Mouse (Mus musculus) embryonic facial prominence, embryonic 12.5 days (tissue): Measurements from ENCODE around the gene Npm1. TPM values are rescaled to one million over a fixed set of nuclear protein-coding genes. Genes with fewer than 3 reads are reported as not detected.

Experiments used
- ATAC-seq: fragments of 200-750 bp; cut with Nextera tagmentation; 2 replicates; pipeline ENCODE4 v1.8.0; 2017; ENCODE audit not compliant: insufficient number of reproducible peaks, insufficient read depth, low FRiP score, low TSS enrichment
- H3K27ac ChIP-seq: fragments of 300-500 bp; sonication (generic); 2 replicates; pipeline ENCODE4 v1.5.1; 2016; ENCODE audit warnings: mild to moderate bottlenecking
- H3K27me3 ChIP-seq: fragments of 300-500 bp; sonication (generic); 2 replicates; pipeline ENCODE4 v1.6.1; 2016; ENCODE audit warnings: mild to moderate bottlenecking, moderate library complexity
- H3K36me3 ChIP-seq: fragments of 300-500 bp; sonication (generic); 2 replicates; pipeline ENCODE4 v1.6.1; 2016; ENCODE audit warnings: mild to moderate bottlenecking
- H3K4me1 ChIP-seq: fragments of 300-500 bp; sonication (generic); 2 replicates; pipeline ENCODE4 v1.6.1; 2016
- H3K4me2 ChIP-seq: fragments of 300-500 bp; sonication (generic); replicated peaks from 2 replicates; pipeline ENCODE4 v1.6.1; 2016; ENCODE audit warnings: mild to moderate bottlenecking, moderate library complexity
- H3K4me3 ChIP-seq: fragments of 300-500 bp; sonication (generic); 2 replicates; pipeline ENCODE4 v1.5.1; 2016; ENCODE audit warnings: mild to moderate bottlenecking
- H3K9ac ChIP-seq: fragments of 300-500 bp; sonication (generic); 2 replicates; pipeline ENCODE4 v1.6.1; 2016; ENCODE audit warnings: mild to moderate bottlenecking, moderate library complexity
- H3K9me3 ChIP-seq: fragments of 300-500 bp; sonication (generic); 2 replicates; pipeline ENCODE4 v1.6.1; 2016; ENCODE audit warnings: mild to moderate bottlenecking, moderate library complexity
- WGBS: fragments of 180-500 bp; shearing (Covaris S2); methylation state at CpG from one replicate; pipeline ENCODE4 v1.1.7; 2016; 5-methylcytosine and 5-hydroxymethylcytosine counted together
- polyA plus RNA-seq: library from polyadenylated mRNA; unstranded; fragments of >200 nt; fragmentation: Nextera tagmentation; extraction: Ambion mirVana; gene quantifications from 2 replicates; pipeline ENCODE4 v1.2.1, GENCODE M21; 2016

Npm1 gene
- polyA plus RNA-seq, 1 experiment from 2014 or later = 970 TPM

DNA sequence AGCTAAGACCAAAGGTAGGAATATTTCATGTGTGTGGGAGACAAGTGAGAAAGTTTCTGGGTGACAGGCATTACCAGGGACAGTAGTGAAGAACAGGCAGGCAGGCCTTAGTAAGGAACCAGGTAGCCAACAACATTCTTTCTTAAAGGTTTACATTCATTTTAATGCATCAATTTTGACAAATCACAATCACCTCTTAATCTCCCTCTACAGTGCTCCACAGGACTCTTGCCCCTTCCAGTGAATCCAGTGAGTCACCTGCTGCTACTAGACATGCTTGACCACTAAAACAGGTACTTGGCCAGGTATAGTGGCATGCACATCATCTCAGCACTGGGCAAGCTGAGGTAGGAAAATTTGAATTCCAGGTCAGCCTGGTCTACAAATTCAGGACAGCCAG lies 12.6 kb downstream of the Npm1 start:
- H3K27ac ChIP-seq = no peak overlapping the region
- H3K27me3 ChIP-seq = peaks cover 10% of the 10 kb centered on the region
- H3K4me1 ChIP-seq = peaks cover 18% of the 10 kb centered on the region
- no peak for ATAC-seq
- H3K4me2 ChIP-seq = no peak overlapping the region
- no peak overlapping the region for H3K4me3 ChIP-seq
- no peak overlapping the region for H3K9ac ChIP-seq
- peaks cover 44% of the 10 kb centered on the region for H3K36me3 ChIP-seq
- H3K9me3 ChIP-seq = no peaks in the 10 kb centered on the region

- Histone ChIP-seq H3K36me3 (peaks cover 35% of the 10 kb centered on the region), H3K27ac (no peak overlapping the region)
These were observed 13.6 kb downstream of the Npm1 start for GRCm38 (mm10) chr11:33149453-33149852.

DNA sequence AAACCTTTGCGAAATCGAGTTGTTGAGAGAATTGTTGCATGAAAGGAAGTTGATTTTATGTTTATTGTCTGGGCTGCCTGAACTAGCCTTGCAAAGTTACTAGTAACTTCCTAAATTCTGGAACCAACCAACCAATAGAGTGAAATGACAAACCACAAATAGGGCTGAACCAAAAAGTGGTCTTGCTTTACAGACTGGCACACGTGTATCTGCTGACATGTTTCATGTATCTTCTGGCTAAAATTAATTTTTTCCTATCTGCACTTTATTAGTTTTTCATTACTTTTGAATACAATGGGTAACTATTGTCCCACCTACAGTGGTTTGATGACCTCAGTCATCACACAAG lies 13.9 kb downstream of the Npm1 start:
- no peak overlapping the region for H3K4me3 ChIP-seq
- no peak overlapping the region for H3K27ac ChIP-seq
- ATAC-seq = no peak
- peaks cover 31% of the 10 kb centered on the region for H3K36me3 ChIP-seq
- peaks cover 22% of the 10 kb centered on the region for H3K27me3 ChIP-seq
- H3K4me1 ChIP-seq = peaks cover 26% of the 10 kb centered on the region
- 18% methylated on average over 3 of the region's 3 CpGs for WGBS
- no peak overlapping the region for H3K9ac ChIP-seq
- H3K9me3 ChIP-seq = no peaks in the 10 kb centered on the region
- H3K4me2 ChIP-seq = no peak overlapping the region

More at GRCm38 (mm10) chr11:33149453-33149852, 13.6 kb downstream of the Npm1 start:
- Histone ChIP-seq H3K9ac (no peak overlapping the region), H3K27me3 (peaks cover 18% of the 10 kb centered on the region), H3K4me2 (no peak overlapping the region), H3K4me1 (peaks cover 22% of the 10 kb centered on the region), H3K4me3 (no peak overlapping the region), H3K9me3 (no peaks in the 10 kb centered on the region)
- no peak for ATAC-seq

DNA sequence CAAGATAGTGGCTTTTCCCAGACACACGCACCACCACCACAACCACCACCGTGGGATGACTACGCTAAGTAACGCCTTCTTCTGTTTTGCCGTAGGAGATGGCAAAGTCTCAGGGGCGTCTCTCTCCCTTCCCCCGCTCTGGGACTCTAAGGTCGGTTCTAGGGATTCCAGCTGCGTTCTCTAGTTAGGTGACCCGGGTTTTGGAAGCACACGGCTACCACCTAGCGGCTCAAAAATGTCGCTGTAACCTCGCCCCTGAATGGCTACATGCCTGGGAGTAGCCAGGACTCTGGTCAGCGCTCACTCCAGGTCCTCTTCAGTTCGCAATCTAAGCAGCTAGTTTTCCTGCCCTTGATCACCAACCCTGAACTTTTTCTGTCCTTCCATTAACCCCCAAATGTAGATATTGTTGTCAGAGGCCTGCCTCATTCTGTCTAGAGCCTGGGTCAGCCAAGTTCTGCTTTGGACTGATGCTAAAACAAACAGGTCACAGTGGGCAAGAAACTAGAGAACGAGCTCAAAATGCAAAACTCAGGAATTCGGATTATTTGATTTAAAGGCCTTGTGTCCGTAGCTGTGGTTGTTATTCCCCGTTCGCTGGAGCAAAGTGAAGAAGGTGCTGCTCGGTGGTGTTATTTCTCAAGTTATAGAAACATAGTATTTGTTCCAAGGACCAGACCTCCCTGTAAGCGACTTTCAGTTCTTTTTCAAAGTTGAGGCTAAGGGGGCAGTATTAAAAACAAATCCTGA lies 14.5 kb downstream of the Npm1 start:
- peak; percentile 63 for ATAC-seq
- Histone ChIP-seq H3K4me3 (peak overlapping the region; percentile 61), H3K9ac (no peak overlapping the region), H3K4me2 (peak overlapping the region; percentile 95), H3K9me3 (no peaks in the 10 kb centered on the region), H3K36me3 (peaks cover 27% of the 10 kb centered on the region), H3K27ac (peak overlapping the region; percentile 69; the same call in 1 of the 2 replicates), H3K27me3 (peaks cover 23% of the 10 kb centered on the region), H3K4me1 (peaks cover 31% of the 10 kb centered on the region)
- WGBS = 6% methylated on average over 23 of the region's 23 CpGs

GRCm38 (mm10) chr11:33147572-33148337 lies 15.3 kb downstream of the Npm1 start:
- Histone ChIP-seq H3K4me2 (peak overlapping the region; percentile 95), H3K9ac (peak overlapping the region; percentile 72), H3K4me3 (peak overlapping the region; percentile 61), H3K27me3 (peaks cover 25% of the 10 kb centered on the region), H3K4me1 (peaks cover 38% of the 10 kb centered on the region), H3K9me3 (no peaks in the 10 kb centered on the region), H3K36me3 (peaks cover 24% of the 10 kb centered on the region), H3K27ac (peak overlapping the region; percentile 69)
- peak; percentile 24 for ATAC-seq
- under 1% methylated on average over 83 of the region's 85 CpGs for WGBS

GRCm38 (mm10) chr11:33147171-33147571 lies 15.8 kb downstream of the Npm1 start, which contains the start of gene Fgf18:
Fgf18 (minus strand) TSS chr11:33147400.
- Histone ChIP-seq H3K4me2 (peak within 1 kb of the TSS; percentile 95), H3K27me3 (peaks cover 28% of the 10 kb centered on the region), H3K4me3 (peak within 1 kb of the TSS; percentile 61), H3K9ac (peak within 1 kb of the TSS; percentile 72), H3K27ac (peak within 1 kb of the TSS; percentile 69), H3K9me3 (no peaks in the 10 kb centered on the region), H3K4me1 (peaks cover 42% of the 10 kb centered on the region), H3K36me3 (peaks cover 23% of the 10 kb centered on the region)
- ATAC-seq = peak; percentile 25; the same call in 1 of the 2 replicates
- WGBS = 1% methylated on average over 45 of the region's 53 CpGs

- WGBS = 2% methylated on average over 30 of the region's 30 CpGs
- Histone ChIP-seq H3K4me2 (peak overlapping the region; percentile 95), H3K9me3 (no peaks in the 10 kb centered on the region), H3K27me3 (peaks cover 31% of the 10 kb centered on the region), H3K4me1 (peaks cover 42% of the 10 kb centered on the region), H3K36me3 (peaks cover 18% of the 10 kb centered on the region), H3K9ac (peak overlapping the region; percentile 72), H3K4me3 (peak overlapping the region; percentile 61), H3K27ac (no peak overlapping the region)
- ATAC-seq = no peak
These were observed 16.3 kb downstream of the Npm1 start for GRCm38 (mm10) chr11:33146651-33147131.

- no peak overlapping the region for H3K27ac ChIP-seq
- peak; percentile 43; the same call in 1 of the 2 replicates for ATAC-seq
- H3K4me1 ChIP-seq = peaks cover 42% of the 10 kb centered on the region
- H3K9me3 ChIP-seq = no peaks in the 10 kb centered on the region
- H3K36me3 ChIP-seq = peaks cover 13% of the 10 kb centered on the region
- WGBS = 3% methylated on average over 9 of the region's 9 CpGs
- H3K4me2 ChIP-seq = peak overlapping the region; percentile 95
- no peak overlapping the region for H3K9ac ChIP-seq
- H3K4me3 ChIP-seq = peak overlapping the region; percentile 61
- peaks cover 31% of the 10 kb centered on the region for H3K27me3 ChIP-seq
These were observed 16.9 kb downstream of the Npm1 start for GRCm38 (mm10) chr11:33146143-33146497.

GRCm38 (mm10) chr11:33145201-33146142 lies 17.5 kb downstream of the Npm1 start:
- no peak overlapping the region for H3K9ac ChIP-seq
- no peaks in the 10 kb centered on the region for H3K9me3 ChIP-seq
- peaks cover 31% of the 10 kb centered on the region for H3K27me3 ChIP-seq
- peaks cover 42% of the 10 kb centered on the region for H3K4me1 ChIP-seq
- H3K27ac ChIP-seq = 0 out of 2 replicates have a peak overlapping the region, but pooled peaks have one; percentile 37
- H3K4me2 ChIP-seq = peak overlapping the region; percentile 95
- H3K4me3 ChIP-seq = peak overlapping the region; percentile 61
- peaks cover 7% of the 10 kb centered on the region for H3K36me3 ChIP-seq
- ATAC-seq = no peak
- 29% methylated on average over 7 of the region's 7 CpGs for WGBS

DNA sequence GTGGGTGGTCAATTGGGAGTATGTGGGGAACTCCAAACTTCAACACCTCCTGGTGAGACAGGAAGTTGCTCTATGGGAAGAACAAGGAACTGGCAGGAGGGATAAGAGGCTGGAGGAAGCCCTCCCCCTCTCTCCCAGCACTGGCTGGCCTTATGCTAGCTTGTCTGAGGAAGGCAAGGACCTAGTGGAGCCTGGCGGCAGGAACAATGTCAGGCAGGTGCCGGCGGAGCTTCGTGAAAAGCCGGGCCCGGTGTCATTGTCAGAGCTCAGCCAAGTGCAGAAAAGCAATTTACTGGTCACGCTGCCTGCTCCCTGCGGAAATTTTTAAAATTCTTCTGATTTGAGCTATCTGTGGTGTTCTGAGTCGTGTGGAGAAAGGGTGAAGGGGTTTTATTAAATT lies 19.1 kb downstream of the Npm1 start:
- Histone ChIP-seq H3K4me1 (peaks cover 42% of the 10 kb centered on the region), H3K9ac (no peak overlapping the region), H3K9me3 (no peaks in the 10 kb centered on the region), H3K27me3 (peaks cover 33% of the 10 kb centered on the region), H3K36me3 (no peaks in the 10 kb centered on the region), H3K4me2 (no peak overlapping the region), H3K4me3 (no peak overlapping the region), H3K27ac (no peak overlapping the region)
- 18% methylated on average over 9 of the region's 9 CpGs for WGBS
- no peak for ATAC-seq

DNA sequence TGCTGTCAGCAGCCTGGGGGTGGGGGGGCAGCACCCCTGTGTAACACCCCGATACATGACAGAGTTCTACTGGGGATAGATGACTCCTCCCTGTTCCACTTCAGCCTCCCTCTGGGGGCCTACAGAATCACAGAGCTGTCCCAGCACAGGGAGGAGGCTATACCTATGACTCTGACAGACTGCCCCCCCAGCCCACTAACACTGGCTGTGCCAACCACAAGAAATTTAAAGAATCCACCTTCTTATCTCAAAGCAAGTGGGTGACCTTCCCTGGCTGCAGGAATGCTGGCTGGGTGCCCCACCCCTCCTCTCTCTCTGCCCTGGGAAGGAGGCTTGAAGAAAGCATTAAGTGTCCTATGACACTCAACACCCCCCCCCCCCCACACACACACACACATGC lies 20.2 kb downstream of the Npm1 start:
- H3K4me1 ChIP-seq = peaks cover 42% of the 10 kb centered on the region
- no peak for ATAC-seq
- H3K4me2 ChIP-seq = no peak overlapping the region
- no peak overlapping the region for H3K4me3 ChIP-seq
- H3K9me3 ChIP-seq = no peaks in the 10 kb centered on the region
- WGBS = 63% methylated on average over 1 of the region's 1 CpGs
- no peak overlapping the region for H3K27ac ChIP-seq
- H3K9ac ChIP-seq = no peak overlapping the region
- no peaks in the 10 kb centered on the region for H3K36me3 ChIP-seq
- peaks cover 33% of the 10 kb centered on the region for H3K27me3 ChIP-seq
